Mouse (Mus musculus) cerebellum, adult 9-10 months (tissue): ENCODE results near the gene Zdhhc5.

Experiments
- DNase-seq: peaks from one replicate; pipeline ENCODE4 v3.0.0; 2022

The Zdhhc5 gene

GRCm38 (mm10) chr2:84638428-84639220, 76.4 kb downstream of the Zdhhc5 start:
- DNase-seq = no peak
